Mouse (Mus musculus) intestine, embryonic 14.5 days (tissue): Measurements from ENCODE around the gene Gm28051. TPM values are rescaled to one million over a fixed set of nuclear protein-coding genes. Genes with fewer than 3 reads are reported as not detected.

Source experiments
- ATAC-seq: fragments of 200-750 bp; cut with Nextera tagmentation; replicated peaks from 2 replicates; pipeline ENCODE4 v1.8.0; 2017; ENCODE audit warnings: low read depth, moderate number of reproducible peaks, moderate TSS enrichment, moderate library complexity; ENCODE audit not compliant: low FRiP score, low TSS enrichment
- DNase-seq: peaks from one replicate; pipeline ENCODE4 v3.0.0-alpha.2; 2018; ENCODE audit warnings: low spot score
- H3K27ac ChIP-seq: fragments of 300-500 bp; sonication (generic); 2 replicates; pipeline ENCODE4 v1.5.1; 2014; ENCODE audit warnings: low read depth, mild to moderate bottlenecking, control low read depth
- H3K27me3 ChIP-seq: fragments of 300-500 bp; sonication (generic); replicated peaks from 2 replicates; pipeline ENCODE4 v1.6.1; 2014; ENCODE audit warnings: low read length, control low read depth; ENCODE audit not compliant: control insufficient read depth, insufficient read depth
- H3K36me3 ChIP-seq: fragments of 300-500 bp; sonication (generic); 2 replicates; pipeline ENCODE4 v1.6.1; 2014; ENCODE audit warnings: low read length, control low read depth; ENCODE audit not compliant: control insufficient read depth, insufficient read depth
- H3K4me1 ChIP-seq: fragments of 300-500 bp; sonication (generic); replicated peaks from 2 replicates; pipeline ENCODE4 v1.6.1; 2014; ENCODE audit warnings: low read length, control low read depth, mixed read lengths; ENCODE audit not compliant: control insufficient read depth, insufficient read depth
- H3K4me2 ChIP-seq: fragments of 300-500 bp; sonication (generic); 2 replicates; pipeline ENCODE4 v1.6.1; 2014; ENCODE audit warnings: low read length
- H3K4me3 ChIP-seq: fragments of 300-500 bp; sonication (generic); 2 replicates; pipeline ENCODE4 v1.5.1; 2014; ENCODE audit warnings: low read depth, low read length, control low read depth, mixed read lengths
- H3K9ac ChIP-seq: fragments of 300-500 bp; sonication (generic); 2 replicates; pipeline ENCODE4 v1.6.1; 2014; ENCODE audit warnings: mild to moderate bottlenecking, low read length
- H3K9me3 ChIP-seq: fragments of 300-500 bp; sonication (generic); 2 replicates; pipeline ENCODE4 v1.6.1; 2016; ENCODE audit warnings: low read length, control low read depth; ENCODE audit not compliant: control insufficient read depth
- WGBS: fragments of 180-500 bp; shearing (Covaris S2); extraction: QIAGEN DNeasy Blood & Tissue Kit; methylation state at CpG from one replicate; pipeline ENCODE4 v1.1.7; 2014; 5-methylcytosine and 5-hydroxymethylcytosine counted together
- polyA plus RNA-seq: library from polyadenylated mRNA; unstranded; fragments of >200 nt; fragmentation: Nextera tagmentation; extraction: Ambion mirVana; gene quantifications from 2 replicates; pipeline ENCODE4 v1.2.1, GENCODE M21; 2014

Gene Gm28051
- polyA plus RNA-seq, 1 experiment from 2014 or later = not detected

- no peaks in the 10 kb centered on the region for H3K27me3 ChIP-seq
- H3K9me3 ChIP-seq = no peaks in the 10 kb centered on the region
- peak overlapping the region; percentile 8; the same call in 1 of the 2 replicates for H3K4me3 ChIP-seq
- H3K9ac ChIP-seq = no peak overlapping the region
- peaks cover 54% of the 10 kb centered on the region for H3K4me1 ChIP-seq
- DNase-seq = no peak
- 87% methylated on average over 5 of the region's 5 CpGs for WGBS
- peak overlapping the region; percentile 79 for H3K4me2 ChIP-seq
- no peak for ATAC-seq
- no peaks in the 10 kb centered on the region for H3K36me3 ChIP-seq
- no peak overlapping the region for H3K27ac ChIP-seq
These were observed 55.8 kb downstream of the Gm28051 start for GRCm38 (mm10) chr12:102701691-102702207.

GRCm38 (mm10) chr12:102700453-102700852, 57.1 kb downstream of the Gm28051 start:
- Histone ChIP-seq H3K27ac (no peak overlapping the region), H3K4me3 (no peak overlapping the region), H3K36me3 (no peaks in the 10 kb centered on the region), H3K27me3 (no peaks in the 10 kb centered on the region), H3K4me2 (no peak overlapping the region), H3K9me3 (no peaks in the 10 kb centered on the region), H3K9ac (no peak overlapping the region), H3K4me1 (peaks cover 56% of the 10 kb centered on the region)
- DNase-seq = no peak
- 52% methylated on average over 12 of the region's 12 CpGs for WGBS
- ATAC-seq = no peak

DNA sequence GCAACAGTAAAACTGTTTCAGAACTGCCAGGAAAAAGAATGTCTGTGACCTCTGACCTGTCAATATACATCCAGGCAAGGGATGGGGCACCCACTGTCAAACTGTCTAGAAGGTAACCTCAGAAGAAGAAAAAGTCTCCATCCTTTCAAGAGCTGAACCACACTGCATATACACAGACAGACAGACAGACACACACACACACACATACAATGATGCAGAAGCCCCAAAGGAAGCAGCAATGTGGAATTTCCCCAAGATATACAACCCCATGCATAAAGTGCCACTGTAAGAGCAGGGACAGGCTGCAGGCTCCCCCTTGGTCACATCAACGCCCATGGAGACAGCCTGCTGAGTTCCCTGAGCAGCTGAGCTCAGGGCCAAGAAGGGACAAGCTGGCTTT, 58.4 kb downstream of the Gm28051 start:
- no peak for DNase-seq
- Histone ChIP-seq H3K4me2 (no peak overlapping the region), H3K36me3 (no peaks in the 10 kb centered on the region), H3K4me1 (peaks cover 56% of the 10 kb centered on the region), H3K27me3 (no peaks in the 10 kb centered on the region), H3K9ac (no peak overlapping the region), H3K27ac (no peak overlapping the region), H3K4me3 (no peak overlapping the region), H3K9me3 (no peaks in the 10 kb centered on the region)
- WGBS = 37% methylated on average over 1 of the region's 1 CpGs
- ATAC-seq = no peak

DNA sequence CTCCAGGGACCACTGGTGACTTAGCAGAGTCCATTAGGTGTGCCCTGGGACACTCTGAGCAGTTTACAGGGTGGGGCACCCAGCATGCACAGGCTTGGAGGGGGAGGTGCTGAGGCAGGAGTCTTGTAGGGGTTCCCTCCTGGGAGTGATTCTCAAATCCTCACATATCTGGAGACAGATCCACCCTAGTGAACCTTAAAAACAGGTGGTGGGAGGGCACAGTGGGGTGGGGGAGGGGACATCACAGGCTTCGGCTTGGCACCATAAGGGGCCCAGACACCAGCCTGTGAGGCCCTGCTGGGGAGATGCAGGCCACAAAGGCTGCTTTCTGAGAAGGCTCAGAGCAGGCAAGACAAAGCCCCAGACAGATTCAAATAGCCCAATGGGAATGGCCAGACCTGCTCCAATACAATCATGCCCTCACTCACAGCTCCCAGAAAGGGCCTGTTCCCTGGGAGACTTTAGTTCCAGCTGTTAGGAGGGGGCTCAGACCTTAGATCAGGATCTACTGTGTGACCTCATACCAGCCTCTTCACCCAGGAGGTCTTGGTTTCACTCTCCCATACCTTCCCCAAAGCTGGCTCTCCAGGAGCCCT, 59.4 kb downstream of the Gm28051 start:
- H3K36me3 ChIP-seq = no peaks in the 10 kb centered on the region
- peaks cover 47% of the 10 kb centered on the region for H3K4me1 ChIP-seq
- H3K27ac ChIP-seq = no peak overlapping the region
- no peak overlapping the region for H3K4me3 ChIP-seq
- no peak overlapping the region for H3K4me2 ChIP-seq
- H3K9me3 ChIP-seq = no peaks in the 10 kb centered on the region
- H3K9ac ChIP-seq = no peak overlapping the region
- no peak for DNase-seq
- ATAC-seq = no peak; the same call in 1 of the 2 replicates
- H3K27me3 ChIP-seq = no peaks in the 10 kb centered on the region
- WGBS = 19% methylated on average over 1 of the region's 1 CpGs

GRCm38 (mm10) chr12:102697381-102697780, 60.2 kb downstream of the Gm28051 start:
- Histone ChIP-seq H3K4me1 (peaks cover 45% of the 10 kb centered on the region), H3K4me2 (no peak overlapping the region), H3K9ac (no peak overlapping the region), H3K36me3 (no peaks in the 10 kb centered on the region), H3K9me3 (no peaks in the 10 kb centered on the region), H3K4me3 (no peak overlapping the region), H3K27me3 (no peaks in the 10 kb centered on the region), H3K27ac (no peak overlapping the region)
- ATAC-seq (no peak), DNase-seq (no peak)
- 69% methylated on average over 7 of the region's 7 CpGs for WGBS

- peaks cover 40% of the 10 kb centered on the region for H3K4me1 ChIP-seq
- ATAC-seq (no peak), DNase-seq (no peak)
- no peak overlapping the region for H3K9ac ChIP-seq
- H3K4me3 ChIP-seq = no peak overlapping the region
- H3K27ac ChIP-seq = no peak overlapping the region
- no peaks in the 10 kb centered on the region for H3K36me3 ChIP-seq
- no peaks in the 10 kb centered on the region for H3K9me3 ChIP-seq
- no peak overlapping the region for H3K4me2 ChIP-seq
- no peaks in the 10 kb centered on the region for H3K27me3 ChIP-seq
- WGBS = 84% methylated on average over 14 of the region's 14 CpGs
These were observed 60.8 kb downstream of the Gm28051 start for GRCm38 (mm10) chr12:102696635-102697354.

- no peak for ATAC-seq
- 70% methylated on average over 18 of the region's 18 CpGs for WGBS
These were observed 62.0 kb downstream of the Gm28051 start for GRCm38 (mm10) chr12:102695369-102696239.

GRCm38 (mm10) chr12:102691761-102692160, 65.8 kb downstream of the Gm28051 start:
- peaks cover 19% of the 10 kb centered on the region for H3K4me1 ChIP-seq
- no peak overlapping the region for H3K27ac ChIP-seq
- no peak overlapping the region for H3K4me3 ChIP-seq
- no peaks in the 10 kb centered on the region for H3K36me3 ChIP-seq
- no peak overlapping the region for H3K9ac ChIP-seq
- no peak for ATAC-seq
- WGBS = 67% methylated on average over 6 of the region's 7 CpGs
- no peak overlapping the region for H3K4me2 ChIP-seq
- DNase-seq = no peak
- no peaks in the 10 kb centered on the region for H3K27me3 ChIP-seq
- H3K9me3 ChIP-seq = no peaks in the 10 kb centered on the region

More at GRCm38 (mm10) chr12:102695369-102696239, 62.0 kb downstream of the Gm28051 start:
- Histone ChIP-seq H3K4me1 (peaks cover 46% of the 10 kb centered on the region), H3K9me3 (no peaks in the 10 kb centered on the region), H3K9ac (no peak overlapping the region), H3K27me3 (no peaks in the 10 kb centered on the region), H3K36me3 (no peaks in the 10 kb centered on the region), H3K4me3 (no peak overlapping the region), H3K4me2 (no peak overlapping the region), H3K27ac (no peak overlapping the region)
- DNase-seq = no peak
